Mouse (Mus musculus) heart, adult 2 months (tissue): ENCODE measurements around the gene Pdap1. TPM values are rescaled to one million over a fixed set of nuclear protein-coding genes. Genes with fewer than 3 reads are reported as not detected.
A peak's percentile ranks its signal among the peaks of the same experiment; 100 is the strongest.

Experiments used
- DNase-seq, 2 experiments: peaks; one replicate each; pipeline ENCODE4 v3.0.0; 2021
- H3K27ac ChIP-seq: fragments of 200-600 bp; 2 replicates; pipeline ENCODE4 v1.8.1; 2022
- H3K27me3 ChIP-seq: fragments of 200-500 bp; 2 replicates; pipeline ENCODE4 v1.6.1; 2012; ENCODE audit warnings: mild to moderate bottlenecking, low read length, inconsistent platforms, mixed read lengths; ENCODE audit not compliant: control insufficient read depth, insufficient read depth
- H3K36me3 ChIP-seq: fragments of 200-500 bp; 2 replicates; pipeline ENCODE4 v1.6.1; 2012; ENCODE audit warnings: low read length, inconsistent platforms; ENCODE audit not compliant: control insufficient read depth, insufficient read depth
- H3K4me1 ChIP-seq: fragments of 200-500 bp; 2 replicates; pipeline ENCODE4 v1.6.1; 2011; ENCODE audit warnings: low read length; ENCODE audit not compliant: control insufficient read depth, insufficient read depth
- H3K4me3 ChIP-seq: fragments of 200-600 bp; 2 replicates; pipeline ENCODE4 v1.8.1; 2022
- H3K79me2 ChIP-seq: fragments of 200-500 bp; replicated peaks from 2 replicates; pipeline ENCODE4 v1.6.1; 2012; ENCODE audit warnings: mild to moderate bottlenecking, inconsistent platforms, low read length, moderate library complexity, mixed read lengths; ENCODE audit not compliant: control insufficient read depth, insufficient read depth
- H3K9ac ChIP-seq: fragments of 200-500 bp; 2 replicates; pipeline ENCODE4 v1.6.1; 2012; ENCODE audit warnings: low read depth, mild to moderate bottlenecking, control low read depth, inconsistent platforms, low read length, mixed read lengths
- CTCF ChIP-seq: fragments of 200-600 bp; IDR thresholded peaks from 2 replicates; pipeline ENCODE4 v1.8.1; 2022; ENCODE audit warnings: antibody characterized with exemption, mild to moderate bottlenecking, moderate library complexity
- EP300 ChIP-seq: fragments of 200-500 bp; IDR thresholded peaks from 2 replicates; pipeline ENCODE4 v1.6.1; 2011; ENCODE audit warnings: low read depth, low read length, control low read depth; ENCODE audit not compliant: insufficient read depth
- POLR2A ChIP-seq: fragments of 200-500 bp; IDR thresholded peaks from 2 replicates; pipeline ENCODE4 v1.6.1; 2011; ENCODE audit warnings: mild to moderate bottlenecking, low read depth, low read length, control low read depth; ENCODE audit not compliant: insufficient read depth
- WGBS: fragments of 180-500 bp; shearing (Covaris S2); methylation state at CpG from one replicate; pipeline ENCODE4 v1.1.7; 2018; 5-methylcytosine and 5-hydroxymethylcytosine counted together
- intact Hi-C: fragments of 180-260 bp; cut with DNase I; formaldehyde crosslinking; loops from one replicate; pipeline ENCODE4 v1.15.1; 2025
- polyA plus RNA-seq: library from polyadenylated mRNA; depleted of rRNA; stranded (reverse); fragments of >200 nt; gene quantifications from 2 replicates; pipeline ENCODE4 v1.2.3, GENCODE M21; 2012
- total RNA-seq, 2 experiments: library from RNA; stranded (reverse); gene quantifications; 2 replicates each; pipeline ENCODE4 v1.2.3; 2021

Gene Pdap1
- total and polyA plus RNA-seq, 3 experiments, result 16.1 to 38.5 (median 37.8) TPM

DNA sequence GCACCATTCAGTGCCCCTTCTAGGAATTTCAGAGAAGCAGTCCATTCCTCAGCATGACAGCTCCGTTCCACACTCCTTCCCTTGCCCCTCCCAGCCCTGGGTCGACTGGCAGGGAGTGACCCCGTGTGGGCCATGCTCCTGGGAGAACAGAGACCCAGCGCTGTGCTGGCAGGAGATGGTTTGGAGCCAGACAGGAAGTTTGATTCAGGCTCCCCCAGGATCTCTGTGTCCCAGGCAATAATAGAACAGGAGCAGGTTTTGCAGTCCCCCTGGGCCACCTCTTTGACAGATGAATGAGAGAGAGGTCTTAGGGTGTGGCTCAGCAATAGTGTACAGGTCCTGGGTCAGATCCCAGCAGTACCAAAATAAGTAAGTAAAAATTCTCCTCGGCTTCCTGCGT lies 22.0 kb downstream of the Pdap1 start:
- Histone ChIP-seq H3K9ac (no peak overlapping the region), H3K4me1 (peaks cover 24% of the 10 kb centered on the region), H3K27ac (peak overlapping the region; percentile 94), H3K4me3 (no peak overlapping the region), H3K36me3 (no peaks in the 10 kb centered on the region), H3K27me3 (no peaks in the 10 kb centered on the region; the same call in 1 of the 2 replicates), H3K79me2 (0 out of 2 replicates have a peak, but pooled peaks cover 1% of the 10 kb centered on the region)
- no peak for DNase-seq
- TF ChIP-seq POLR2A (no peak), EP300 (0 out of 2 replicates have a peak, but pooled peaks have one; percentile 27)
- intact Hi-C loops, result no loop called here
- 31% methylated on average over 6 of the region's 6 CpGs for WGBS

DNA sequence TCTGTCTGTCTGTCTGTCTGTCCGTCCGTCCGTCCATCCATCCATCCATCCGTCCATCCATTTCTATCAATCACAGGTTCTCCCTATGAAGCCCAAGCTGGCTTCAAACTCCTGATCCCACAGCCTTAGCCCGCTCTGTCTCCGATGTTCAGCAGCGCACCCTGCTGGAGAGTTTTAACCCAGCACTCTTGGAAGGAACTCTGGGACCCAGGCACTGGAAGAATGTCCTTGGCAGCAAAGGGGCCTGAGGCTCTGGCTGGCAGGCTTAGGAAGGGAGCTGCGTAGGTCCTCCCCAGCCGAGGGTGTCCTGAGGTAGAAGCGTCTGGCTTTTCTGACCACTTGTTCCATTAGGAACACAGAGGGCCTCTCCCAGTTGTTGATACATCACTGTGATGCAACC lies 23.1 kb downstream of the Pdap1 start:
- TF ChIP-seq EP300 (no peak), CTCF (peak; percentile 81), POLR2A (no peak)
- peak; percentile 77 to 81 for DNase-seq
- Histone ChIP-seq H3K27me3 (no peaks in the 10 kb centered on the region; the same call in 1 of the 2 replicates), H3K4me1 (peaks cover 24% of the 10 kb centered on the region), H3K79me2 (no peaks in the 10 kb centered on the region), H3K9ac (peak overlapping the region; percentile 10), H3K4me3 (peak overlapping the region; percentile 17; the same call in 1 of the 2 replicates), H3K36me3 (no peaks in the 10 kb centered on the region), H3K27ac (peak overlapping the region; percentile 94)
- intact Hi-C loops, result loop anchor here (2.0 kb wide), 2 partner anchors 24 to 32 kb away; partner anchors contain the start of genes Bud31, Kpna7 and Pdap1
- 23% methylated on average over 10 of the region's 10 CpGs for WGBS

GRCm38 (mm10) chr5:145116316-145116715 lies 23.7 kb downstream of the Pdap1 start:
- 28% methylated on average over 4 of the region's 4 CpGs for WGBS

DNA sequence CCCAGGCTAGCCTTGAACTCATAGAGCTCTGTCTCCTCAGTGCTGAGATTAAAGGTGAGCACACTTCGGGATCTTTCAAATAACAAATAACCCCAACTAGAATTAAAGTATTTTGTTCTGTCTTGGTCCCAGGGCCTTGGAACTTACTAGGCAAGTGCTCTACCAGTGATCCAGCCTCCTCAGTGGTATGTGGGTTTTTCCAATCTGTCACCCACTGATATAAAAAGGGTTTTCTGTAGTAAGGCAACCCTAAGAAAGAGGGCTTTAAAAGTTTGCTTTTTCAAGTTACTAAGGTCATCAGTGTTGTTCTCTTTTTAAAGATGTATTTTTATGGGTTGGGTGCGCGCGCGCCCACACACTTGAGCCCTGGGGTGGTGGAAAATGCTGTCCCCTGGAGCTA lies 24.3 kb downstream of the Pdap1 start:
- TF ChIP-seq EP300 (no peak), POLR2A (no peak), CTCF (no peak)
- intact Hi-C loops, result loop anchor here (2.0 kb wide), 2 partner anchors 25 to 31 kb away; partner anchors contain the start of genes Bud31, Kpna7 and Pdap1
- Histone ChIP-seq H3K27me3 (no peaks in the 10 kb centered on the region; the same call in 1 of the 2 replicates), H3K27ac (peak overlapping the region; percentile 94), H3K36me3 (no peaks in the 10 kb centered on the region), H3K4me1 (peaks cover 19% of the 10 kb centered on the region), H3K79me2 (no peaks in the 10 kb centered on the region), H3K9ac (peak overlapping the region; percentile 45; the same call in 1 of the 2 replicates), H3K4me3 (peak overlapping the region; percentile 40)
- DNase-seq, result no peak
- WGBS, result 79% methylated on average over 5 of the region's 5 CpGs

More at GRCm38 (mm10) chr5:145116316-145116715, 23.7 kb downstream of the Pdap1 start:
- H3K4me1 ChIP-seq, result peaks cover 21% of the 10 kb centered on the region
- intact Hi-C loops, result loop anchor here (2.0 kb wide), 2 partner anchors 24 to 32 kb away; partner anchors contain the start of genes Bud31, Kpna7 and Pdap1
- peak; percentile 65 to 87 for DNase-seq
- H3K9ac ChIP-seq, result peak overlapping the region; percentile 45; the same call in 1 of the 2 replicates
- H3K36me3 ChIP-seq, result no peaks in the 10 kb centered on the region
- H3K4me3 ChIP-seq, result peak overlapping the region; percentile 40
- peak; percentile 60; the same call in 1 of the 2 replicates for TF ChIP-seq POLR2A
- TF ChIP-seq EP300, result peak; percentile 70; the same call in 1 of the 2 replicates
- no peak for TF ChIP-seq CTCF
- no peaks in the 10 kb centered on the region; the same call in 1 of the 2 replicates for H3K27me3 ChIP-seq
- H3K79me2 ChIP-seq, result no peaks in the 10 kb centered on the region
- peak overlapping the region; percentile 94 for H3K27ac ChIP-seq

GRCm38 (mm10) chr5:145114606-145115473 lies 25.2 kb downstream of the Pdap1 start:
- peak overlapping the region; percentile 97 for H3K27ac ChIP-seq
- 7% methylated on average over 40 of the region's 40 CpGs for WGBS
- H3K27me3 ChIP-seq, result no peaks in the 10 kb centered on the region; the same call in 1 of the 2 replicates
- DNase-seq, result peak; percentile 88 to 89
- TF ChIP-seq EP300 (no peak), CTCF (no peak), POLR2A (peak; percentile 38; the same call in 1 of the 2 replicates)
- intact Hi-C loops, result no loop called here
- H3K9ac ChIP-seq, result peak overlapping the region; percentile 91
- H3K36me3 ChIP-seq, result no peaks in the 10 kb centered on the region
- peak overlapping the region; percentile 67 for H3K4me3 ChIP-seq
- H3K4me1 ChIP-seq, result peaks cover 13% of the 10 kb centered on the region
- H3K79me2 ChIP-seq, result no peaks in the 10 kb centered on the region
